Mouse (Mus musculus): ENCODE results near the gene N4bp2. TPM values are rescaled to one million over a fixed set of nuclear protein-coding genes. Genes with fewer than 3 reads are reported as not detected.
"Not testable (repeated sequence)": the region's sequence is repeated elsewhere in the genome, so short reads cannot be mapped to it uniquely, and the experiment has no call there.

N4bp2 gene
- polyA plus RNA-seq (2015; fragmentation: Nextera tagmentation; extraction: Ambion mirVana): 12.1 and 13.3 TPM in 2 replicates

DNA sequence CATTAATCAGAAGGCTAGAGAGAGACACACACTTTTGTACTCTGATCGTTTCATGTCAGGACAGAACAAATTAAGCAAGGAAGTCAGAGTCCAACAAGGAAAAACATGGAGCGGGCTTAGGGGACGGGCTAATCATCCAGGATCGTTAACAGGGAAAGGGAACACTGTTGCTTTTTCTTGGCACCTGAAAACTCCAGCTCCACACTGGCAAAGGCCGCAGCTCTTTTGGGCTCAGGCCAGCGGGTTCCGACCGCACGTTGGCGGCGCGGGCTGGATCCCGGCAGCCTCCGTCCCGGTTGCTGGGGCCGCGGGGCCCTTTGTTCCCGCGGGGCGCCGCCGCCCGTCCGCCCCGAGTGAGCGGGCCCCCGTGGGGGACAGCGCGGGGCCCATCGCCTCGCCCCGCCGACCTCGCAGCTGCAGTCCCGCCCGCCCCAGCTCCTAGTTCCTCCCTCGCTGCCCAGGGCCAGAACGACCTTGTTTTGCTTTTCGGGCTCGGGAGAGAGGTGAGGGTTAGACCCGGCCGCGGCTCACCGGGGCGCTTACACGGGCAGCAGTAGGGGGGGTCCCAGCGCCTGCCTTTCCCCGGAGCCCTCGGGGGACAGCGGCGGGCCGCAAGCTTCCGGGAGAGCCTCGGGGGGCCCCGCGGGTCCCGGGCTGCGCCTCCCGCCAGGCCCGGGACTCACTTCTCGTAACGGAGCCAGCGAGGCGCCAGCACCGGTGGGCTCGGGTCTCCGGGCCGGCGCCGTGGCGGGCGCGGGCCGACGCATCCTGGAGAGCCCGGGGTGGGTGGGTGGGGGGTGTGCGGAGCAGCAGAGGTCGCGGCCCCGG is at the start of gene N4bp2:
Gene N4bp2 (plus strand): TSS at position 434 of the 828 bp plus-strand sequence.
- Histone ChIP-seq H3K9ac (ENCODE audit: low read depth, low read length) (peak within 1 kb of the TSS; percentile 99), H3K4me3 (ENCODE audit: low read depth, low read length) (peak within 1 kb of the TSS; percentile 89), H3K27ac (ENCODE audit: low read depth, low read length) (peak within 1 kb of the TSS; percentile 100), H3K9me3 (ENCODE audit: control insufficient read depth) (no peaks in the 10 kb centered on the region), H3K4me1 (replicated peaks; ENCODE audit: control insufficient read depth, insufficient read depth, low read length) (no peaks in the 10 kb centered on the region), H3K4me2 (replicated peaks; ENCODE audit: low read depth) (peak within 1 kb of the TSS; percentile 86), H3K36me3 (ENCODE audit: control insufficient read depth, insufficient read depth) (no peaks in the 10 kb centered on the region), H3K27me3 (replicated peaks; ENCODE audit: control insufficient read depth, insufficient read depth, low read length) (no peaks in the 10 kb centered on the region)
- peak; percentile 80 for ATAC-seq
- WGBS: under 1% methylated on average over 68 of the region's 80 CpGs
- no peak for TF ChIP-seq CTCF (IDR thresholded peaks at IDR 0.05; ENCODE audit: low read depth)

DNA sequence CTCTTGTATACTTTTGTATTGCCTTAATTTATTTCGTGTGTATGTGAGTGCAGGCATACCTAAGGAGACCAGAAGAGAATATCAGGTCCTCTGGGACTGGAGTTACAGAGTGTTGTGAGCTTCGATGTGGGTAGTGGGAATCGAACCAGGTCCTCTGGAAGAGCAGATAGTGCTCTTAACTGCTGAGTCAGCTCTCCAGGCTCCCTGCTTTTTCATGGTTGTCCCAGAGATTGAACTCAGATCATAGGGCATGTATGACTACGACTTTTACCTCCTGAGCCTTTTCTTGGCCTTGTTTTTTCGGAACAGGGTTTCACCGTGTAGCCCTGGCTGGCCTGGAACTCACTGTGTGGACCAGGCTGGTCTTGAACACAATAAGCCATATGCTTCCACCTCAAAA is 48.2 kb upstream of the N4bp2 start:
- no peak overlapping the region for H3K4me3 ChIP-seq (ENCODE audit: low read depth, low read length)
- TF ChIP-seq CTCF (IDR thresholded peaks at IDR 0.05; ENCODE audit: low read depth): no peak
- no peaks in the 10 kb centered on the region for H3K27me3 ChIP-seq (replicated peaks; ENCODE audit: control insufficient read depth, insufficient read depth, low read length)
- 85% methylated on average over 6 of the region's 6 CpGs for WGBS
- no peak overlapping the region for H3K27ac ChIP-seq (ENCODE audit: low read depth, low read length)
- H3K36me3 ChIP-seq (ENCODE audit: control insufficient read depth, insufficient read depth): no peaks in the 10 kb centered on the region
- no peak for ATAC-seq
- H3K4me2 ChIP-seq (replicated peaks; ENCODE audit: low read depth): no peak overlapping the region
- H3K4me1 ChIP-seq (replicated peaks; ENCODE audit: control insufficient read depth, insufficient read depth, low read length): no peaks in the 10 kb centered on the region
- no peaks in the 10 kb centered on the region for H3K9me3 ChIP-seq (ENCODE audit: control insufficient read depth)
- H3K9ac ChIP-seq (ENCODE audit: low read depth, low read length): no peak overlapping the region

DNA sequence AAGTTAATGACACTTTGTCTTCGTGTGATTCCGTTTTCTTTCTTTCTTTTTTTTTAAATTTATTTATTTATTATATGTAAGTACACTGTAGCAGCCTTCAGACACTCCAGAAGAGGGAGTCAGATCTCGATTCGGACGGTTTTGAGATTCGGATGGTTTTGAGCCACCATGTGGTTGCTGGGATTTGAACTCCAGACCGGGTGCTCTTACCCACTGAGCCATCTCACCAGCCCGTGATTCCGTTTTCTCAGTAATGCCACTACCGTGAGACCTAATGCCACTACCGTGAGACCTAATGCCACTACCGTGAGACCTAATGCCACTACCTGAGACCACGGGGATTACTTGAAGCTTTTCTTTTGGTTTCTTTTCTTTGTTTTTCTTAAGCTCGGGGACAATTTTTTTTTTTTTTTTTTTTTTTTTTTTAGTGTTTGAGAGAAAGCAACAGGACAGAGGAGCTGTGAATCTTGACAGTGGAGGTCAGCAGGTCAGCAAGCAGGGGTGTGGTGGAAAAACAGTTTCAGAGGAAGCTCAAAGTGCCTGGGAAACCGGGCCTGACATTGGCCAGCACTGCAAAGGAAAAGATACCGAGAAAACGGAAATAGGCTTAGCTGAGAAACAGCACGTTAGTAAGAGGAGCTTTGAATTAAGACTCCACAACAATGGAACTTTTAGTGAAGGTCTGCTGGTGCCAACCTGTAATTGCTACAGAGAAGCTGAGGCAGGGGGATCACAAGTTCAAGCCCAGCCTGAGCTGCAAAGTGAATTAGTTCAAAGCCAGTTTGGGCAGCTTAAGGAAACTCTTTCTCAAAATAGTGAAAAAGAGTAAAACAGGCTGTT is 46.0 kb upstream of the N4bp2 start:
- Histone ChIP-seq H3K4me1 (replicated peaks; ENCODE audit: control insufficient read depth, insufficient read depth, low read length) (no peaks in the 10 kb centered on the region), H3K36me3 (ENCODE audit: control insufficient read depth, insufficient read depth) (no peaks in the 10 kb centered on the region), H3K4me2 (replicated peaks; ENCODE audit: low read depth) (no peak overlapping the region), H3K4me3 (ENCODE audit: low read depth, low read length) (no peak overlapping the region), H3K27ac (ENCODE audit: low read depth, low read length) (no peak overlapping the region), H3K9ac (ENCODE audit: low read depth, low read length) (no peak overlapping the region), H3K9me3 (ENCODE audit: control insufficient read depth) (no peaks in the 10 kb centered on the region), H3K27me3 (replicated peaks; ENCODE audit: control insufficient read depth, insufficient read depth, low read length) (no peaks in the 10 kb centered on the region)
- ATAC-seq: no peak
- TF ChIP-seq CTCF (IDR thresholded peaks at IDR 0.05; ENCODE audit: low read depth): no peak
- 83% methylated on average over 18 of the region's 18 CpGs for WGBS

DNA sequence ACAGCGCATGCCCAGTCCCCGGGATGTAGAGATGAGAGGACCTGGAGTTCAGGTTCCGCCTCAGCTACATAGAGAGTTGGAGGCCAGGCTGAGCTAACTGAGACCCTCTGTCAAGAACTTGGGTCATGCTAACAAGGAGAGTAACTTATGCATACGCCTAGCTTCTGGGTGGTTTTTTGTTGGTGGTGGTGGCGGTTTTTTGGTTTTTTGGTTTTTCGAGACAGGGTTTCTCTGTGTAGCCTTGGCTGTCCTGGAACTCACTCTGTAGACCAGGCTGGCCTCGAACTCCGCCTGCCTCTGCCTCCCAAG is 45.5 kb upstream of the N4bp2 start:
- ATAC-seq; H3K27ac ChIP-seq (ENCODE audit: low read depth, low read length); H3K4me3 ChIP-seq (ENCODE audit: low read depth, low read length); H3K27me3 ChIP-seq (replicated peaks; ENCODE audit: control insufficient read depth, insufficient read depth, low read length); H3K9me3 ChIP-seq (ENCODE audit: control insufficient read depth); H3K4me1 ChIP-seq (replicated peaks; ENCODE audit: control insufficient read depth, insufficient read depth, low read length); H3K4me2 ChIP-seq (replicated peaks; ENCODE audit: low read depth); H3K9ac ChIP-seq (ENCODE audit: low read depth, low read length); H3K36me3 ChIP-seq (ENCODE audit: control insufficient read depth, insufficient read depth): not testable (repeated sequence)
- WGBS: 92% methylated on average over 8 of the region's 8 CpGs

DNA sequence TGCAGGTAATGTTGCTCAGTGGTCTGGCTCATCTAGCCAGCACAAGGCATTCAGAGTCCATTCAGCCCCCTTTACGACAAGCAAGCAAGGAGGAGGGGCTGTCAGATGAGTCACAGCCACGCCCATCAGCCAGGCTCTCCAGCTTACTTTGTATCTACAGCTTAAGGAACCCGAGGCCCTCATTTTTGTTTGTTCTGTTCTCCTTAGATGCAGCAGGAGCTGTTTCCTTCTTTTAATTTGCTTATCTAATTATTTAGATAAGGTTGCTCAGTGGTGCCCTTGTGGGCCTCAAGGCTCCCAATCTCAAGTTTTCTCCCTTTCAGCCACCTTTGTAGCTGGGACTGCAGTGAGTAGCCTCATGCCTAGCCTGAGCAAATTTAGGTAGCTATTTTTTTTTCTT is 45.0 kb upstream of the N4bp2 start:
- no peak for ATAC-seq

DNA sequence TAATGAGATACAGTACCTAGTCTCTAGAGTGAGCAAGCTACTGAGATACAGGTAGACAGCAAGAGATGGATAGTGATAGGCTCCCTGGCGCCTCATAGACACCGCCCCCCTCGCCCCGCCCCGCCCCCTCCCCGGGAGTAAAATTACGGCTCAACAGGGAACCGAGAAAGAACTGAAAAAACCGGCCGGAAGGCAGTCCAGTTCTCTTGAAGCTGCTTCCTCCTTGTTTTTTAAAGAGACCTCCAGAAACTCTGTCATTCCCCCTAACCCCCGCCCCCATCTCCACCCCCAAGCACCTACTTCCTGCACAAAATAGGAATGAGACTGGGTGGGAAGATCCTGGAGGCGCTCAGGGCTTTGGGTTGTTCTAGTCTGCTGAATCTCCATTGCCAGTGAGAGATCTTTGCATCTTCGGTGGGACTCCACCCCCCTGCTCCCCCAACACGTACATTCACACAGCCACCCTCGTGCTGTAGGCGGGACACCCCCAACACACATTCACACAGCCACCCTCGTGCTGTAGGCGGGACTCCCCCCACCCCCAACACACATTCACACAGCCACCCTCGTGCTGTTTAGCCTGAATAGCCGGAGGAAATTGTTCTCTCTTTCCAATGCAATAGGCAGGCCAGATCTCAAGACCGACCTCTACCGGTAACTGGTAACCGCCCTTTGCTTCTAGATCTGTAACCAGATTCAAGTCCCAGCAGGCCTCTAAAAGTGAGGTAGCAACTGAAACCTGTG is 38.8 kb upstream of the N4bp2 start:
- H3K4me1 ChIP-seq (replicated peaks; ENCODE audit: control insufficient read depth, insufficient read depth, low read length): no peaks in the 10 kb centered on the region
- ATAC-seq: peak; percentile 77
- no peaks in the 10 kb centered on the region for H3K27me3 ChIP-seq (replicated peaks; ENCODE audit: control insufficient read depth, insufficient read depth, low read length)
- H3K9me3 ChIP-seq (ENCODE audit: control insufficient read depth): no peaks in the 10 kb centered on the region
- WGBS: under 1% methylated on average over 23 of the region's 23 CpGs
- peak; percentile 80 for TF ChIP-seq CTCF (IDR thresholded peaks at IDR 0.05; ENCODE audit: low read depth)
- H3K4me3 ChIP-seq (ENCODE audit: low read depth, low read length): peak overlapping the region; percentile 37
- peak overlapping the region; percentile 49; the same call in 1 of the 2 replicates for H3K9ac ChIP-seq (ENCODE audit: low read depth, low read length)
- H3K4me2 ChIP-seq (replicated peaks; ENCODE audit: low read depth): peak overlapping the region; percentile 75
- no peaks in the 10 kb centered on the region for H3K36me3 ChIP-seq (ENCODE audit: control insufficient read depth, insufficient read depth)
- peak overlapping the region; percentile 86 for H3K27ac ChIP-seq (ENCODE audit: low read depth, low read length)

More for the DNA sequence above, 45.0 kb upstream of the N4bp2 start:
- Histone ChIP-seq H3K4me2 (replicated peaks; ENCODE audit: low read depth) (no peak overlapping the region), H3K4me1 (replicated peaks; ENCODE audit: control insufficient read depth, insufficient read depth, low read length) (no peaks in the 10 kb centered on the region), H3K27me3 (replicated peaks; ENCODE audit: control insufficient read depth, insufficient read depth, low read length) (no peaks in the 10 kb centered on the region), H3K27ac (ENCODE audit: low read depth, low read length) (no peak overlapping the region), H3K36me3 (ENCODE audit: control insufficient read depth, insufficient read depth) (no peaks in the 10 kb centered on the region), H3K9ac (ENCODE audit: low read depth, low read length) (no peak overlapping the region), H3K4me3 (ENCODE audit: low read depth, low read length) (no peak overlapping the region), H3K9me3 (ENCODE audit: control insufficient read depth) (no peaks in the 10 kb centered on the region)
- no peak for TF ChIP-seq CTCF (IDR thresholded peaks at IDR 0.05; ENCODE audit: low read depth)
- 12% methylated on average over 3 of the region's 3 CpGs for WGBS
